Mouse (Mus musculus): Measurements from ENCODE around the gene Llph. TPM values are rescaled to one million over a fixed set of nuclear protein-coding genes. Genes with fewer than 3 reads are reported as not detected.

Llph gene
- polyA plus RNA-seq, 2 experiments: 34.6 to 50.9 TPM

DNA sequence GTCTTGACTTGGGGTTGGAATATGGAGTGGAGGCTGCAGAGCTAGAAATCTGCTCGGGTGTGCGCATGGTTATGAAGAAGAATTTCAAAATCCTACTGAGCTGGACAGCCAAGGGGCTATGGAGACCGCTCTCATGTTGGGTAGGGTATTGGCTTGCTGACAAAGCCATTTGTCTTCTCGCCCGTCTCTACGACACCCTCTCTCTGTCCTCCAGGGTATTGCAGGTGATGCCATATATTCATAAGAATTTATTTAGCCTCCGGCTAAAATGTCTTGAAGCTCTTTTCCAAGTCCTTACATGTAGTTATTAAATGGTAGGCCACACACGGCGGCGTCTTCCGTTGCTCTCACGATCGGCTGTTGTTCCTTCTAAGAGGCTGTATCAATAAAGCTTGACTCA is 43.1 kb downstream of the Llph start:
- 94% methylated on average over 13 of the region's 13 CpGs for WGBS
- H3K36me3 ChIP-seq (ENCODE audit: control insufficient read depth, insufficient read depth, low read length): no peaks in the 10 kb centered on the region
- H3K27ac ChIP-seq (replicated peaks; ENCODE audit: low read depth, low read length): no peak overlapping the region
- no peak overlapping the region for H3K9ac ChIP-seq (ENCODE audit: low read depth, low read length, severe bottlenecking)
- H3K4me2 ChIP-seq (replicated peaks; ENCODE audit: low read depth, low read length, severe bottlenecking): no peak overlapping the region
- H3K9me3 ChIP-seq (ENCODE audit: control insufficient read depth, low read length): no peaks in the 10 kb centered on the region
- H3K27me3 ChIP-seq (ENCODE audit: control insufficient read depth, insufficient read depth, low read length): no peaks in the 10 kb centered on the region
- no peak overlapping the region for H3K4me3 ChIP-seq (replicated peaks; ENCODE audit: low read length)
- no peak for TF ChIP-seq POLR2A (IDR thresholded peaks at IDR 0.05; ENCODE audit: borderline replicate concordance, extremely low read depth, insufficient read depth, insufficient read length)
- ATAC-seq (ENCODE audit: low FRiP score, low read depth): no peak
- H3K4me1 ChIP-seq (ENCODE audit: control insufficient read depth, insufficient read depth, low read length): peaks cover 46% of the 10 kb centered on the region
- no peak for DNase-seq (ENCODE audit: low spot score)

DNA sequence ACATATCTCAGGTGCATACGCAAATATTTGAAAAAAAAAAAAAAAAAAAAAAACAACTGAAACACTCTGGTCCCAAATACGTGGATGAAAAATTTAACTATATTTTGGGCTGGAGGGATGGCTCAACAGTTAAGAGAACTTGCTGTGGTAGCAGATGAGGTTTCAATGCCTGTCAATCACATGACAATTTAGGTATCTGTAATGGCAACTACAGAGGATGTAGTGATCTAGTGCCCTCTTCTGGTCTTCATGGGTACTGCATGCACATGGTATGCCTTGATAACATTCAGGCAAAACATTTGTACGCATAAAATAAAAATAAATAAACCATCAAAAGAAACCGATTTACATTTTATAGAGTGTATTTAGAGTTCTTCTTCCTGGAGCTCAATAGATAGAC is 43.9 kb downstream of the Llph start:
- DNase-seq (ENCODE audit: low spot score) (peak; percentile 60), ATAC-seq (ENCODE audit: low FRiP score, low read depth) (no peak)
- Histone ChIP-seq H3K4me3 (replicated peaks; ENCODE audit: low read length) (no peak overlapping the region), H3K9ac (ENCODE audit: low read depth, low read length, severe bottlenecking) (no peak overlapping the region), H3K4me1 (ENCODE audit: control insufficient read depth, insufficient read depth, low read length) (peaks cover 53% of the 10 kb centered on the region), H3K9me3 (ENCODE audit: control insufficient read depth, low read length) (no peaks in the 10 kb centered on the region), H3K27ac (replicated peaks; ENCODE audit: low read depth, low read length) (no peak overlapping the region), H3K4me2 (replicated peaks; ENCODE audit: low read depth, low read length, severe bottlenecking) (no peak overlapping the region), H3K27me3 (ENCODE audit: control insufficient read depth, insufficient read depth, low read length) (no peaks in the 10 kb centered on the region), H3K36me3 (ENCODE audit: control insufficient read depth, insufficient read depth, low read length) (no peaks in the 10 kb centered on the region)
- WGBS: 77% methylated on average over 4 of the region's 4 CpGs
- TF ChIP-seq POLR2A (IDR thresholded peaks at IDR 0.05; ENCODE audit: borderline replicate concordance, extremely low read depth, insufficient read depth, insufficient read length): no peak

- Histone ChIP-seq H3K27ac (replicated peaks; ENCODE audit: low read depth, low read length) (peak overlapping the region; percentile 73), H3K9ac (ENCODE audit: low read depth, low read length, severe bottlenecking) (no peak overlapping the region), H3K9me3 (ENCODE audit: control insufficient read depth, low read length) (no peaks in the 10 kb centered on the region), H3K4me1 (ENCODE audit: control insufficient read depth, insufficient read depth, low read length) (peaks cover 55% of the 10 kb centered on the region), H3K36me3 (ENCODE audit: control insufficient read depth, insufficient read depth, low read length) (no peaks in the 10 kb centered on the region), H3K4me2 (replicated peaks; ENCODE audit: low read depth, low read length, severe bottlenecking) (peak overlapping the region; percentile 44; the same call in 1 of the 2 replicates), H3K27me3 (ENCODE audit: control insufficient read depth, insufficient read depth, low read length) (no peaks in the 10 kb centered on the region), H3K4me3 (replicated peaks; ENCODE audit: low read length) (no peak overlapping the region)
- ATAC-seq (ENCODE audit: low FRiP score, low read depth) (no peak), DNase-seq (ENCODE audit: low spot score) (no peak)
- 48% methylated on average over 6 of the region's 6 CpGs for WGBS
- TF ChIP-seq POLR2A (IDR thresholded peaks at IDR 0.05; ENCODE audit: borderline replicate concordance, extremely low read depth, insufficient read depth, insufficient read length): no peak
Measured at GRCm38 (mm10) chr10:120271318-120271717, 44.4 kb downstream of the Llph start.

DNA sequence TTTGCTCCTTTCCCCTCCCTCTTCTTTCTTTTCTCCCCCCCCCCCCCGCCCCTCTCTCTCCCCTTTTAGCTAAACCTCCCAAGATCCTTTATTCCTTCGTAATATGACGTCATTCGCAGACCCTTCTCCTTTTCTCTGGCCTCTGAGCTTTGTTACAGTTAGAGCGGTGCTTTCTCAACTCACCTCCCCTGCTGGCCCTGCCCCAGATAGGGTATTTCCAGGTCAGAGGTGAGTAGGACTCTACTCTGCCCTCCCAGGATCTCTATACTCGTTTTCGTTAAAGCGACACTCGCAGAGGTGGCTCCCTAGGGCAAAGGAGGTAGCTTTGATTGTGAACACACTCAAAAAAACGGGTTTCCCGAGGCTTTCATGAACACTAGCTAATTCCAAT is 45.0 kb downstream of the Llph start:
- peaks cover 55% of the 10 kb centered on the region for H3K4me1 ChIP-seq (ENCODE audit: control insufficient read depth, insufficient read depth, low read length)
- peak overlapping the region; percentile 14 for H3K4me3 ChIP-seq (replicated peaks; ENCODE audit: low read length)

DNA sequence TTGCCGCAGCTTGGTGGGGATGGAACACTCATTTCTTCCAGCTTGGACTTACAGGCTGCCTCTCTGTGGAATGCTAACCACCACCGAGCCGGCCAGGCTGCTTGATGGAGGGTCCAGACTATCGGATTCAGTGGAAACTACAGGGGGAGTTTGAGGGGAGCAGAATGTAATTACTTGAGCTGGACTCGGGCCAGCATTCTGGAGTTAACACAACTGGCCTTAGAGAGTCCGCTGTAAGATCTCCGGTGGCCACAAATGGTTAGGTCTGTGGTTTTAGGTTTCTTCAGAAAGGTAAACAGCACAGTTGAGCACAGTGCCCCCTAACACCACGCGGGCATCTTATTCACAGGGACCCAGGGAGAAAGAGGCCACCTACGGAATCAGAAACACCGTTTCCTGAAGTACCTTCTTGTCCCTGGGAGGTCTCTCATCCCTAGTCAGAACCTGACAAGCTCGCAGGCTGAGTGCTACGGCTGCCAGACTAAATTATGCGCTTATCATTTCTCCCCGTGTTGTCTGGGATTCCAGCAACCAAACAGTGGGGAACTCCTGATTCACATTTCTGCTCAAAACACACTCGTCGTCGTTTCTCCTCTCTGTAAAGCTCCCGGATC is 45.5 kb downstream of the Llph start:
- Histone ChIP-seq H3K4me2 (replicated peaks; ENCODE audit: low read depth, low read length, severe bottlenecking) (peak overlapping the region; percentile 44), H3K4me3 (replicated peaks; ENCODE audit: low read length) (peak overlapping the region; percentile 14), H3K9ac (ENCODE audit: low read depth, low read length, severe bottlenecking) (peak overlapping the region; percentile 12; the same call in 1 of the 2 replicates), H3K36me3 (ENCODE audit: control insufficient read depth, insufficient read depth, low read length) (no peaks in the 10 kb centered on the region), H3K27me3 (ENCODE audit: control insufficient read depth, insufficient read depth, low read length) (no peaks in the 10 kb centered on the region), H3K9me3 (ENCODE audit: control insufficient read depth, low read length) (no peaks in the 10 kb centered on the region), H3K4me1 (ENCODE audit: control insufficient read depth, insufficient read depth, low read length) (peaks cover 53% of the 10 kb centered on the region), H3K27ac (replicated peaks; ENCODE audit: low read depth, low read length) (peak overlapping the region; percentile 73)
- WGBS: 6% methylated on average over 19 of the region's 19 CpGs
- peak; percentile 85 for ATAC-seq (ENCODE audit: low FRiP score, low read depth)
- no peak for TF ChIP-seq POLR2A (IDR thresholded peaks at IDR 0.05; ENCODE audit: borderline replicate concordance, extremely low read depth, insufficient read depth, insufficient read length)
- DNase-seq (ENCODE audit: low spot score): peak; percentile 83

More for the DNA sequence above, 45.0 kb downstream of the Llph start:
- DNase-seq (ENCODE audit: low spot score): no peak
- no peaks in the 10 kb centered on the region for H3K27me3 ChIP-seq (ENCODE audit: control insufficient read depth, insufficient read depth, low read length)
- H3K36me3 ChIP-seq (ENCODE audit: control insufficient read depth, insufficient read depth, low read length): no peaks in the 10 kb centered on the region
- H3K4me2 ChIP-seq (replicated peaks; ENCODE audit: low read depth, low read length, severe bottlenecking): peak overlapping the region; percentile 44
- peak overlapping the region; percentile 73 for H3K27ac ChIP-seq (replicated peaks; ENCODE audit: low read depth, low read length)
- H3K9ac ChIP-seq (ENCODE audit: low read depth, low read length, severe bottlenecking): peak overlapping the region; percentile 12; the same call in 1 of the 2 replicates
- ATAC-seq (ENCODE audit: low FRiP score, low read depth): no peak
- 13% methylated on average over 10 of the region's 11 CpGs for WGBS
- no peaks in the 10 kb centered on the region for H3K9me3 ChIP-seq (ENCODE audit: control insufficient read depth, low read length)
- no peak for TF ChIP-seq POLR2A (IDR thresholded peaks at IDR 0.05; ENCODE audit: borderline replicate concordance, extremely low read depth, insufficient read depth, insufficient read length)
